Mouse (Mus musculus): Measurements from ENCODE around the gene Kcnd3. TPM values are rescaled to one million over a fixed set of nuclear protein-coding genes. Genes with fewer than 3 reads are reported as not detected.
A peak's percentile ranks its signal among the peaks of the same experiment; 100 is the strongest.

Gene Kcnd3
- polyA plus RNA-seq, 1 experiment: 15.5 TPM

- no peak for DNase-seq (ENCODE audit: low read depth)
These were observed 69.5 kb downstream of the Kcnd3 start for GRCm38 (mm10) chr3:105521639-105522038.

DNA sequence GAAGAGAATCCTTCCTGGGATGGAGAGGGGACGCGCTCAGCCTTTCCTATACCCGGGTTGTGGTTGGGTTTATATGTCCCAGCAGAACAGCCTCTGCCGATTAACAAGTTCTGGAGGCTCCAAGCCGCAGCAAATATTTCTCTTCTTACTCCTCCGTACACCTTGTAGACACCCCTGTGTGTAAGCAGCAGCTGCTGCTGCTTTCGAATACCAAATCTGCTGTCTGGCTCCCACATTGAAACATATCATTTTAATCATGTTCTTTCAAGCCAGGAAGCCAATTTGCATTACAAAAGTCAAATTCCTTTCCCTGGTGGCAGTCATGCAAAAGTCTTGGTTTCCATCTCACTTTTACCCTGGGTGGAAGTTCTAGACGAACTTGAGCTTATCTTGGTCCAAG is 76.7 kb downstream of the Kcnd3 start:
- DNase-seq (ENCODE audit: low read depth): no peak

GRCm38 (mm10) chr3:105529700-105530099 is 77.6 kb downstream of the Kcnd3 start:
- DNase-seq (ENCODE audit: low read depth): no peak

DNA sequence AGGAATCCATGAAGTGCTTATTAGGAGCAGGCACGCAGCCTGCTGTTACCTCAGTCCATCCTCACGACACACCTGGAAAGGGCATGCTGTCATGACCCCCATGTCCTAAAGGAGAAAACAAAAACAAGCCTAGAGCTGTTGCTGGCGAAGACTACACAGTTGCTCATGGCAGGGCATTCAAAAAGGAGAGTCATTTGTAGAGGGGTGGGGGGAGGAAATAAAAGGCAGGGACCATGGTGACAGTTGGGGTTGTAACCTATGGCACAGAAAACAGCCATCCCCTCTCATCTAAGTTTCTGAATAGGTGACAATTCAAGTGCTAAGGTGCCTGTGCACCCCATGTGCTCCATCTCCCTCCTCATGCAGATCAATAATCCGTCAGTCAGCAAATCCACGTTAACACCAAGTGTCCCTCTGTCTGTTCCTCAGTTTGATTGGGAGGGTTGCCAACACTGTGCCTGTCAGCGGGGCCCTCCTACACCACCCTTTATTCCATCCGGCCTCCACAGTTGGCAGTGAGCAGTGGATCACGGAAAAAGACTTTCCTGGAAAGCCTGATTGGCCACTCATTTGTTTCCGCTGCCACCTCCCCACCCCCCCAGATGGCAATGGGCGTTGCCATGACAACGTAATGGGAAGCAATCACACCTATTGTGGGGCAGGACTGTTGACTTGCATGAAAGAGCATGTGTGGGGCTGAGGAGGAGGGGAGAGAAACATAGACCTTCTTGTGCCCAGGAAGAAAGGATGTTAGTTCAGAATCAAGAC is 78.4 kb downstream of the Kcnd3 start:
- no peak for DNase-seq (ENCODE audit: low read depth)

GRCm38 (mm10) chr3:105538406-105538805 is 86.3 kb downstream of the Kcnd3 start:
- no peak for DNase-seq (ENCODE audit: low read depth)

GRCm38 (mm10) chr3:105538819-105539607 is 86.9 kb downstream of the Kcnd3 start:
- no peak for DNase-seq (ENCODE audit: low read depth)

DNA sequence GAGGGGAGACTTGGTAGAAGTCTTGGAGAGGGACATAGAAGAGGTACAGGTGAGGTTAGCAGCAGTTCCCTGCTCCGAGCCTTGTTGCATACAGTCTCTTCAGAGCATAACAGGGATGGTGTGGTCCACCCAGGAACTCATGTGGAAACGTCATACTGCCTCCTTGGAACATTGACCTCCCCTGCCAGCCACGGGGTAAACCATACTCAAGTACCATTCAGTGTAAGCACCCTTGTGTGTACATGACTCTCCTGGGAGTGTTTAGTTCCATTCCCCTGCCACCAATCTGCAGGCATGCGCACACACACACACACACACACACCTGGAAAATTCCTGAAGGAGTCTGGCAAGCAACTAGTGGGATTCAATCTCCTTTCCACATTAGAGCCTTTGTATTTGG is 90.6 kb downstream of the Kcnd3 start:
- no peak for DNase-seq (ENCODE audit: low read depth)

GRCm38 (mm10) chr3:105544106-105544505 is 92.0 kb downstream of the Kcnd3 start:
- DNase-seq (ENCODE audit: low read depth): no peak

GRCm38 (mm10) chr3:105546611-105547071 is 94.5 kb downstream of the Kcnd3 start:
- DNase-seq (ENCODE audit: low read depth): no peak

DNA sequence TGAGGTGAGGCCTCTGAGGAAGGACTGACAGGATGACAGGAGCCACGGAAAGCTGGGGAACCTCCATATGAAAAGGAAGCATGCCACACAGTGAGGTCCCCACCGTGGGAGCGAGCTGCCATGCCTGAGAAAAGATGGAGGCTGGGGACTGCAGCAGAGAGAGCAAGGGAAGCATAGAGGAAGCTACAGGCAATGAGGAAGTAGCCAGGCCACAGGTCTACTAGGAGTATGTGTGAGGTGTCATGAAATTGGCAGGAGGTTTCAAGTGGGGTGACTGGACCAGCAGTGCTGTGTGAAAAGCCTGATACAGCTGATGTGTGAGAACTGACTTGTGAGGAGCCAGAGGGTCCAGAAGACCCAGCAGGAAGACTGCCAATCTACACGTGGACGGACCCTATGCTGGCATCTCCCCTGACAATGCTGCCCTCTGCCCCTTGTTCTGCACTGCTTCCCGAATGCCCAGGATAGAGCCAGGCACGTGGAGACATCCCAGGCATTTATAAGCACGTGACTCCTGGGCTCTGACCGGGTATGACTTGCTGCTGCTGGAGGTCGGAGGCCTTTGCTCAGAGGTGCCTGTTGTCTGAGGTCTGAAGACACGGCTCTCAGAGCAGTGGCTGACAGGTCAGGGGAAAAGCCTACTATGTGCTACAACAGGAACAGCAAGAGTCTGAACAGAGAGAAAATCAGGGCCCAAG is 96.1 kb downstream of the Kcnd3 start:
- no peak for DNase-seq (ENCODE audit: low read depth)

- no peak for DNase-seq (ENCODE audit: low read depth)
These were observed 107.3 kb downstream of the Kcnd3 start for GRCm38 (mm10) chr3:105559456-105559855.

DNA sequence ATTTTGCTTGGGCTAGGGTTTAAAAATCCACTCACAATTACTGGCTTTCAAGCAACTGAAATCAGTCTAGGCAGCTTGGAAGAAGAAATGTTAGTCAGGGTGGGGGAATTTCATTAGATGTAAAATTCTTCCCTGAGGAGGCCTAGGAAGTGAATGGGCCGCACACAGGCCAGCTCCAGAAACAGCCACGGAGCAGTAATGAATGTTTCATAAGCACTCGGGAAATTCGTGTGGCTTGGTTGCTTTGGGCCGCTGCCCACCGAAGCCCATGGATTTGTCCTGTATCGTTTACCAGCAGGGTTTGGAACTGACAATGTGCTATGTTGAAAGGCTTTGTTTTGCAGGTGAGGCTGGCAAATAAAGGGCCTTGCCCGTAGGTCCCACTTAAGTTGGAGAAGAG is 114.8 kb downstream of the Kcnd3 start:
- DNase-seq (ENCODE audit: low read depth): no peak

DNA sequence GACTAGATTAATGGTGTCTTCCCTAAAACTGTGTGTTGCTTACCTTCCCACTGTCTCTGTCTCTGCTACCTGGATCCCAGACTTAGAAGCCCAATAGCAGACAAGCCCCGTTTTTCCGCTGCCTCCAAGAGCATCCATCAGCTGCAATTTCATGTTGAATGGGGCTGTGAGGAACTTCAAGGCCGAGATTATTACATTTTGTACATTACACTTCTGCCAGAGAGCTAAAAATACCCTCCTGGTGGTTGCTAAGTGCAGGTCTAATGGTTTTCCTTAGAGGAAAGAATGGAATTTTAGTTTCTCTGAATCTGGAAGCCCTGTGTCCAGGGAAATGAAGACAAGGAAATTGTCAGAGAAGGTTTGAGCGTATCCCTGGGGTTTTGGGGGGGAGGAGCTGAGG is 115.3 kb downstream of the Kcnd3 start:
- no peak for DNase-seq (ENCODE audit: low read depth)

DNA sequence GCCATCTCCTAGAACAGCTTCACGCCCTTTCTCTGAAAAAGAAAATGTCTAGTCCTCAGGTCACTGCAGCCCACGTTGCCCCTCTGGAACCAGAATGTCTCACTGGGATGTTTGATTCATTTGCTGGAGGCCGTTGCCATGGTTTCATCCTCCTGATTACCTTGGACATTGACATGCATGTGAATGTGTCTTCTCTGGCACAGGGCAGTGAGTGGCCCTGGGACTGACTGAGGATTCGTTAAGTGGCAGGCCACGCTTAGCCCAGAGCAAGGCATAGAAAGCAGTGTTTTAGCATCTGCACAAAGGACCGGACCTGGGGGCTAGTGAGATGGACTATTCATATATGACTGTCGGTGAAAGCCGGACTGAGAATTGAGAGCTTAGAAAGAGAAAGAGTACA is 116.3 kb downstream of the Kcnd3 start:
- no peak for DNase-seq (ENCODE audit: low read depth)

GRCm38 (mm10) chr3:105568851-105569250 is 116.7 kb downstream of the Kcnd3 start:
- DNase-seq (ENCODE audit: low read depth): no peak

- no peak for DNase-seq (ENCODE audit: low read depth)
These were observed 117.2 kb downstream of the Kcnd3 start for GRCm38 (mm10) chr3:105569310-105569752.

- DNase-seq (ENCODE audit: low read depth): no peak
These were observed 117.8 kb downstream of the Kcnd3 start for GRCm38 (mm10) chr3:105569950-105570349.

- no peak for DNase-seq (ENCODE audit: low read depth)
These were observed 118.7 kb downstream of the Kcnd3 start for GRCm38 (mm10) chr3:105570818-105571217.

DNA sequence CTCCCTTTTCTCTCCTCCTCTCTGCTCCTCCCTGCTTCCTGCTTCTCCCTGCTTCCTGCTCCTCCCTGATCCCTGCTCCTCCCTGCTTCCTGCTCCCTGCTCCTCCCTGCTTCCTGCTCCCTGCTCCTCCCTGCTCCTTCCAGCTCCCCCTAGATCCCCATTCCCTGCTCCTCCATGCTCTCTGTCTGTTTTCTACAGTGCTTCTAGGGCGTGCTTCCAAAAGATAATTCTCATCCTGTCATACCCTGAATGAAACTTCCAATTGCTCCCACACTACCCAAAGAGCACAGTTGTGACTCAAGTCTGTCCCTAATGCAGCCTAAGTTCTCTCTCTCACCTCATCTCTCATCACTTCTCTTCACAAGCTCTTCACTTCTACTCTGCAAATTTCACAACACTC is 119.8 kb downstream of the Kcnd3 start:
- DNase-seq (ENCODE audit: low read depth): no peak

- peak; percentile 94 for DNase-seq (ENCODE audit: low read depth)
These were observed 121.0 kb downstream of the Kcnd3 start for GRCm38 (mm10) chr3:105573156-105573555.

DNA sequence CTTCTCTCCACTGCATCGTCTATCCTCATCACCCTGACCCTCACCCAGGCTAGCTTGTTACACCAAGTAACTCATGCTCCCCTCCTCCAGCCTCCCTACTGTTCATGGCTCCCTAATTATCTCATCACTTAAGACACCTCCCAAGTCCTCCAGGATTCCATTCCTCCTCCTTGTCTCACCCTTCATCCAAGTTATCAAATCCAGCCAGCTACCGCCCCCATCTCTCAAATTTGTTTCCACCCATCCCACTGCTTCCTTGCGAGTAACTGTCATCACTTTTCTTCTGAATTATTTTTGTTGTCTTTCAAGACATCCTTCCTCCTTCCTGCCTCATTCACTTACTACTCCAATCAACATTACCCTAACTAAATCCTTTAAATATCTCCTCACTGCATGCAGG is 126.2 kb downstream of the Kcnd3 start:
- no peak for DNase-seq (ENCODE audit: low read depth)

DNA sequence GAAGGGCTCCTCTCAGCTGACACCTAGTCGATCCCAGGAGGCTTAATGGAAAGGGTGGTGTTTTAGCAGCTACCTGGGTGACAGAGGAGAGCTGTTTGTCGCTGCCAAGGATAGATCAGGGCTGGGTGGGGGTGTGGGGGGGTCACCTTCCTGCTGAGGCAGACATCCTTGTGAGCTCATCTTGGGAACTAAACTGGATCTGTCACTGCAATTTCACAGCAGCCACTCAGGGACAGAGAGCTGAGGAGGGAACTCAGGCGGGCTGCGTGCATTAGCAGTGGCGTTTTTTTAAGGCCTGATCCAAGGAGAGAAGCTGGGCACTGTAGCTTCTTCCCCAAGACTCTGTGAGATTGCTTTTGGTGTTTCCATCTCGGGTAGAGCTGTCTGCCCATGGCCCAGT is 129.0 kb downstream of the Kcnd3 start:
- DNase-seq (ENCODE audit: low read depth): no peak

All from gonadal fat pad, adult 2 months (tissue).